Mouse (Mus musculus) frontal cortex, postnatal 25 days (tissue): ENCODE results near the gene Gm12845.
A peak's percentile ranks its signal among the peaks of the same experiment; 100 is the strongest.
"Not testable (repeated sequence)": the region's sequence is repeated elsewhere in the genome, so short reads cannot be mapped to it uniquely, and the experiment has no call there.

ENCODE experiments used
- DNase-seq, 2 experiments: peaks; one replicate each; pipeline ENCODE4 v3.0.0; 2022; ENCODE audit warnings: low spot score in 2 of 2

The Gm12845 gene

DNA sequence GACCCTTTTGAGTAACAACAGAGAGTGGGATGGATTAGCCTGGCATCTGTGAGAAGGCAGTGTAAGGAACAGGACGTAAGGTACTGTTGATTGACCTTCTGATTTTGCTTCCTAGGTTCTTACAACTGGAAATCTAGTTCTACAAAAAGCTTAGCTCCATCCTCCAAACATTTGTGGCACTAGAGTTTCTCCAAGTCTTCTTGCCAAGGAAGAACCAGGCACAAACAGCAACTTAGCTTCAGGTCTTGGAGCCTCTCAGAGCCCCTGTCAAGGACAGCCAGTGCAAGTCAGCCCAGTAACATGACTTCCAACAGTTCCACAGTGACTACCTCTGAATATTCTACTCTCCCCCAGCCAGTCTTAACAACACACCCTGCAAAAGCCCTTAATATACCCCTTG lies at the start of gene Gm12845:
Gene Gm12845, plus strand, starts transcription at position 301 of the 400 bp plus-strand sequence.
- DNase-seq = no peak

DNA sequence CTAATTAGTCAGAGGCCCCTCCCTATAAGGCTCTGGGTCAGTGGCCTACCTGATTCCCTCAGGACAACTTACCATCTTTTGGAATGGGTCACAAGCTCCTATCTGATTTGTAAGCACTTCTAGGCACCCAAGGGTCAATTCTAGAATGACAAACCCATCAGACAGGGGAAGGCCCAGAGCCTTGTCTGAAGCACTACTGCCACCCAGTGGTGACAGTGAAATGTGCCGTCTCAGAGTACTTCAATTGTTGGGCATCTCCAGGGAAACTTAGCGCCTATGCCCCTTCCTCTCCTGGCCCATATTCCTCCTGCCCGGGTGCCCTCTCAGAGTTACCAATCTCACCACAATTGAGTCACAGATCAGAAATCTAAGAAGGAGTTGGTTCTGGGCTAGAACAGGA lies 47.3 kb upstream of the Gm12845 start:
- DNase-seq = peak; percentile 84

DNA sequence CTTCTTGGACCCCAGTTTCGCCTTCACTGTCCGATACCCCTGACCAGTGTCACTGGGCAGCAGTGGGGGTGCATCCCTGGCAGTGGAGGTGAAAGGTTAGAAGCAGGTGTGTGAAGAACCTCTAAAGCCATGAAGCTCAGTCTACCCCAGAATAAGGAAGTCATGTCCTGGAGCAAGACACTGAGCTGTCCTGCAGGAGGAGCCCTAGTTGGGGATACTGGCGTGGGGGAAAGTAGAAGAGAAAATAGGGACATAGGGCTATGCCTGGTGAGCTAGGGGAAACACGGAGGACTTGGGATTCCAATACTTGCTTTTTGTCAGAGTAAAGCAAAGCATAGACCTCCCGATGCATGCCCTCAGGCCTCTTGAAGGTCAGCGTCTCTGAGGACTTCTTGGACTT lies 43.2 kb upstream of the Gm12845 start:
- no peak for DNase-seq

GRCm38 (mm10) chr4:117681931-117682461 lies 42.2 kb upstream of the Gm12845 start, which contains the start of gene Dmap1:
Gene Dmap1, minus strand, starts transcription at chr4:117682273.
- peak; percentile 81 to 83 for DNase-seq

DNA sequence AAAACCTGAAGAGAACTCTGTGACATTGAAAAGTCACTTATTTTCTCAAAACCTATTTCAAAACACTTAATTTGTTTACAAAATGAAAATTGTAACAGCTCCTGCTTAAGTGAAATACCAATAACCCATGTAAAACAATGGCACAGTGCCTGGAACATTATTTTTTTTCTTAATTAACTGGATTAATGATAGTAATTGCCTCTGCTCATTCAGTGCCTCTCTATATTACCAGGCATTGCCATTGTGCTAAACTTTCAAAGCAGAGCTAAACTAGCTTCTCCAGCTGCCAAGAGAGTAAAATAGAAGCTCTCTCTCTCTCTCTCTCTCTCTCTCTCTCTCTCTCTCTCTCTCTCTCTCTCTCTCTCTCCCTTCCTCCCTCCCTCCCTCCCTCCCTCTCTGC lies 41.7 kb upstream of the Gm12845 start:
- no peak for DNase-seq

- no peak for DNase-seq
Measured at GRCm38 (mm10) chr4:117683048-117683768, 41.0 kb upstream of the Gm12845 start.

DNA sequence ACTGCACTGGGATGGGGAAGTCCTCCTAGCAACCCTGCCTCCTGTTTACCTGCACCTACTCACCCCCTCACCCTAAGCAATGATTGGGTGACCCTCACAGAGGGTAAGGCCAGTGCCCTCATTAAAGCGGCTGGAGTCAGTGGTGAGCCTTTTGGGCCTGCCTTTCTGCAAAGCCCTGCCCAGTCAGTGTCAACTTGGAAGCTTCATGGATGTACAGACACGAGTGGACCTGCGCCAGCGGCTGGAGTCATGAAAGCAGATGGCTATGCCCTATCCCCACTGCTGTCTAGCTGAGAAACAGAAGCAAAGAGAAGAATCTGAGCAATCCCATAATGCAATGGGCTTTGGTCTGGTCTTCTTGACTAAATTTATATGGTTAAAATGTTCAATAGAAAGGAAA lies 37.9 kb upstream of the Gm12845 start:
- DNase-seq = no peak

DNA sequence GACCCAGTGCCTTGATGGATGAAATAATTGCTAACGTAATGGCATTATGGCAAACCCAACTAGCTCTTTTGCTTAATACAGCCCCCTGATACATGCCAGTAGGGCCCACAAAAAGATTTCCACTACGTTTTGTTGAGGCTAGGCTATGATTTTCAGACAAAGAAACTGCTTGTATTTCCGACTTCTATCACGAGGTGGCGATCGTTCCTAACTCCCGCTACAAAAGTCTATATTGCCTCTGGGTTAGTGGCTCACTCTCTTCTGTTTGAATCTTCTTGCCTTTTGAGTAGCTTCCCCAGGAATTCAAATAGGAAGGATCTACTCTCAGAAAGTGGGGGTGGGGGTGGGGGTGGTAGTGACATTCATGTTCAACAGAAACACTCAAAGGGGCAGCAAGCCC lies 18.9 kb upstream of the Gm12845 start:
- DNase-seq = peak; percentile 36 to 46

GRCm38 (mm10) chr4:117708780-117709550 lies 15.2 kb upstream of the Gm12845 start:
- DNase-seq = no peak

- no peak for DNase-seq
Measured at GRCm38 (mm10) chr4:117712314-117712713, 11.9 kb upstream of the Gm12845 start.

GRCm38 (mm10) chr4:117713303-117714098 lies 10.7 kb upstream of the Gm12845 start:
- no peak for DNase-seq

DNA sequence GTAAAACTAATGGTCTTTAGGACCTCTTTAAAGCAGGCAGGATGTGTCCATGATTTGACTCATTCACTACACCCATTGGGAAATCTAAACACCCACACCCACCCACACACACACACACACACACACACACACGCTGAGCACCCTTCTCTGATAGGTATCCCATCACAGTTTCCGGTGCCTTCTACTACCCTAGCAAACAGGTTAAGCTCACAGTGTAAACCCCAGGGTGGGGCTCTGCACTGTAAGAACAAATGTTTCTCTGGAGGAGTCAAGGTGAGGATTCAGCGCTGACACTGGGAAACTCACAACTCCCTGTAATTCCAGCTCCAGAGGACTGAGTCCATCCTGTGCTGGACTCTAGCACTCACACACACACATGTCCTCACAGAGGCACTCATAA lies 7.7 kb downstream of the Gm12845 start:
- DNase-seq = no peak

GRCm38 (mm10) chr4:117737559-117737958 lies 13.3 kb downstream of the Gm12845 start:
- no peak for DNase-seq

- not testable (repeated sequence) for DNase-seq
Measured at GRCm38 (mm10) chr4:117752469-117752868, 28.3 kb downstream of the Gm12845 start.

GRCm38 (mm10) chr4:117760151-117760550 lies 35.9 kb downstream of the Gm12845 start:
- no peak for DNase-seq

DNA sequence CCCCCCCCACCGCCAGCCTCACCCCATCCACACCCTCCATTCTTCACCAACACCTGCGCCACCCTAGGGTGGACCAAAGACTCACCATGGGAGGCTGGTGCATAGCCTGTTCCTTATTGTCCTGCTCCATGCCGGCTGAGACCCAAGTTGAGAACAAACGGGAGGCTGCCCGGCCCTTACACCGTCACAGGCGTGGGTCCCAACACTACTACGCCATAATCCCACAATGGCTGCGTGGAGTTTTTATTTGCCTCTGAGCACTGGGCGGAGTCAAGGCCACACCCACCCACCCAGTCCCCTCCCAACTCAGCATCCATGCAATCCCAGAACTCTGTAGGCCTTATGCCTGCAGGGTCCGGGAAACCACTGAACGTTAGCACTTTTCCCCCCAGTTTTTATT lies 41.2 kb downstream of the Gm12845 start, which contains the start of gene Klf17:
Gene Klf17, minus strand, starts transcription at position 233 of the 400 bp plus-strand sequence.
- DNase-seq = no peak

DNA sequence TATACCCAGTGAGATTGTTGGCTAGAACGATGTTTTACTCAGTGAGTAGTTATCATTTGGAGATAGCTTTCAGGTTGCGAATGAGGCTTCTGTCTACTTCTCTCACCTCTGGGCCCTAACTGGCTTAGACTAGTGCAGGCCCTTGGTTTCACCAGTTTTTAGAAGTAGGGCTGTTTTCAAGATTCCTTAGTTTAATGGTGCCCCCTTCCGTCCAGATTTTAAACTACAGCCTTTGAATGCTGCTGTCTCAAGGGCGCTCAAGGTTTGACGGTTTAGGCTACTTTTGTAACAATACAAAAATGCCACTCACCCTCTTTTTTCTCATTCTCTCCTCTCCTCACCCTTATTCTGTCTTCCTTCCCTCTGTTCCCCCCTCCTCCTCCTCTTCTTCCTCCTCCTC lies 46.7 kb downstream of the Gm12845 start:
- DNase-seq = peak; percentile 48 to 75

DNA sequence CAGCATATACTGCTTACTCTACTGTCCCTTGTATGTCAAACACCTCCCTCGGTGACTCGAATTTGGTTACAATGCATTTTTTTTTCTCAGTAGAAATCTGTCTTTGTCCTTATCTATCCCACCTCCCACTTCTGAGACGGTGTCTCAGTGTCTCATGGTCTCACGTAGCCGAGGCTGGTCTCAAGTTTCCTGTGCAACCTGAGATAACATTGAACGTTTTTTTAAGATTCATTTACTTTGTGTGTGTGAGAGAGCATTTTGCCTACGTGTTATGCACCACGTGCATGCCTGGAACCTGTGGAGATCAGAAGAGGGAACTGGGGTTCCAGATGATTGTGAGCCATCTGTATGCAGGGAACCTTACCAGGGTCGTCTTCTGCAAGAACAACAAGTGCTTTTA lies 48.7 kb downstream of the Gm12845 start:
- DNase-seq = no peak
